Mouse (Mus musculus) B cell, adult (primary cell): ENCODE measurements around the gene Zfp280b. TPM values are rescaled to one million over a fixed set of nuclear protein-coding genes. Genes with fewer than 3 reads are reported as not detected.

Experiments
- total RNA-seq: library from RNA; stranded (reverse); gene quantifications from 4 replicates; pipeline ENCODE4 v1.2.4, GENCODE M21; 2023; ENCODE audit not compliant: inconsistent age

Gene Zfp280b
- total RNA-seq: 10.6 to 16.2 TPM (median 12.9 TPM) in 4 replicates

DNA sequence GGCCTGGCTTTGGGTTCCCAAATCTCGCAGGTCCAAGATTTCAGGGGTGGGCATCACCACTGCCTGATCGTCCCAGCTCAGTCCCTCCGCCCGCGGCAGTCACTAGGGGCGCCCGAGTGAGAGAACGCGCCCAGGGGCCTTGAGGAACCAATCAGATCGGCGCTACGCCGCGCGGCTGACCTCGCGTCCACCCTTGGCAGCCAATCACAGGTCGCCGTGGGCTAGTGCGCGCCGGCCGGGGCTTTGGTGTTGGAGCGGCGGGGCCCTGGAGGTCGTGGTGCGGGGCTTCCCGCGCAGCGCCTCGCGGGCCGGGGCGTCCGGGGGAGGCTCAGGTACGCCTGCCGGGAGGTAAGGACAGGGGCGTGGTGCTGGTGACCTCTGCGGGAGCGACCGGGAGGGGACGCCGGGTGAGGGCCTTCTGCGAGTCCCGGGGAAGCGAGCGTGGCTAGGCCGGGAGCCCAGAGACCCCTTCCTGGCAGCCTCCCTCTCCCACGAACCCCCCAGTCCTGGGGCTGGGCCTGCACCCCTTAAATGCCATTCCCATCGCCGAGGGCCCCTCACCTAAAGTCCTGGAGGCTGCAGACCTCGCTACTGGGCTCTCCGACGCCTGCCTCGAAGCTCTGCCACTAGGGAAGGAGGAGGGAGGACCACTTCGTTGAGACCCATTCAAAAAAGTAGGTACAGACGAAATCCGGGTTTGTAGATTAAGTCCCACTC, at the start of gene Zfp280b:
TSS of gene Zfp280b (plus strand) at position 249 of the 717 bp plus-strand sequence.

Other genes with a start within 250 kb of the Zfp280b start
- gene Gstt1, start 234.1 kb upstream of the Zfp280b start, total RNA-seq: not detected in 4 replicates
- gene Gstt4, start 210.1 kb upstream of the Zfp280b start, total RNA-seq: not detected in 4 replicates
- 30.2 to 44.1 TPM (median 38.2 TPM) in 4 replicates for gene Gstt2, start 195.2 kb upstream of the Zfp280b start, total RNA-seq
- gene Mif, start 172.4 kb upstream of the Zfp280b start, total RNA-seq: 226 to 261 TPM (median 242 TPM) in 4 replicates
- gene Derl3, start 139.2 kb upstream of the Zfp280b start, total RNA-seq: 14.4 to 19.2 TPM (median 14.8 TPM) in 4 replicates
- 75.2 to 82.6 TPM (median 81.7 TPM) in 4 replicates for gene Smarcb1, start 111.0 kb upstream of the Zfp280b start, total RNA-seq
- 144 to 159 TPM (median 149 TPM) in 4 replicates for gene Chchd10, start 99.5 kb upstream of the Zfp280b start, total RNA-seq
- gene Mmp11, start 96.2 kb upstream of the Zfp280b start, total RNA-seq: 2.2 to 5.1 TPM (median 3.2 TPM) in 4 replicates
- not detected in 4 replicates for gene Gm867, start 92.0 kb upstream of the Zfp280b start, total RNA-seq
- 106 to 145 TPM (median 134 TPM) in 4 replicates for gene Vpreb3, start 89.6 kb upstream of the Zfp280b start, total RNA-seq
- 1.3 to 2.0 TPM (median 1.6 TPM) in 4 replicates for gene Gm5134, start 78.1 kb upstream of the Zfp280b start, total RNA-seq
- 0.21 TPM in 1 of 4 replicates, not detected in the others for gene Slc5a4b, start 78.3 kb downstream of the Zfp280b start, total RNA-seq
- gene Slc5a4a, start 114.8 kb downstream of the Zfp280b start, total RNA-seq: not detected in 4 replicates
- gene Prmt2, start 205.2 kb downstream of the Zfp280b start, total RNA-seq: 9.1 to 10.0 TPM (median 9.2 TPM) in 4 replicates
- not detected in 4 replicates for gene S100b, start 221.2 kb downstream of the Zfp280b start, total RNA-seq